Mouse (Mus musculus) adrenal gland, adult 18-20 months (tissue): ENCODE measurements at regions not wholly inside any gene's neighbourhood (a gene's known extent, or its start where the extent isn't known, plus 50 kb on each side); places are given as distances from the start of the nearest gene placed in this dataset.
"Not testable (repeated sequence)": the region's sequence is repeated elsewhere in the genome, so short reads cannot be mapped to it uniquely, and the experiment has no call there.

Source experiments
- DNase-seq, 2 experiments: peaks; one replicate each; pipeline ENCODE4 v3.0.0; 2021 to 2022; ENCODE audit warnings: low spot score in 2 of 2

DNA sequence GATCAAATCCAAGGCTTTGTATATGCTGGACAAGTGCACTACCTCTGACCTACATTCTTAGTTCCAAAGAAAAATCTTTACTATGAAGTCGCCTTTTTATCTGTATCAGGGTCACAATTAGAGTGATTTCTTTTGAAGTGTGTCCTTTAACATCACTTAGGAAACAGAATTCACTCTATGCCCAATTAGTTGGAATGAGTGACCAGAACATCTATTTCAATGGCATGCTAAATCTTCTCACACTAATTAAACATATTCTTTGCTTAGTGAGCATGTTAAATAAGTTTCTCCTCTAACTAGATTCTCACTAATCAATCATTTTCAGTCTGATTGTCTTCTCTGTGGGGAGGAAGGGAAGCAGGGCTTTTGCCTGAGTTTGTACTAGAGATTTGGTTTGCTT is 84.9 kb downstream of the Arl6ip6 start:
- no peak for DNase-seq

DNA sequence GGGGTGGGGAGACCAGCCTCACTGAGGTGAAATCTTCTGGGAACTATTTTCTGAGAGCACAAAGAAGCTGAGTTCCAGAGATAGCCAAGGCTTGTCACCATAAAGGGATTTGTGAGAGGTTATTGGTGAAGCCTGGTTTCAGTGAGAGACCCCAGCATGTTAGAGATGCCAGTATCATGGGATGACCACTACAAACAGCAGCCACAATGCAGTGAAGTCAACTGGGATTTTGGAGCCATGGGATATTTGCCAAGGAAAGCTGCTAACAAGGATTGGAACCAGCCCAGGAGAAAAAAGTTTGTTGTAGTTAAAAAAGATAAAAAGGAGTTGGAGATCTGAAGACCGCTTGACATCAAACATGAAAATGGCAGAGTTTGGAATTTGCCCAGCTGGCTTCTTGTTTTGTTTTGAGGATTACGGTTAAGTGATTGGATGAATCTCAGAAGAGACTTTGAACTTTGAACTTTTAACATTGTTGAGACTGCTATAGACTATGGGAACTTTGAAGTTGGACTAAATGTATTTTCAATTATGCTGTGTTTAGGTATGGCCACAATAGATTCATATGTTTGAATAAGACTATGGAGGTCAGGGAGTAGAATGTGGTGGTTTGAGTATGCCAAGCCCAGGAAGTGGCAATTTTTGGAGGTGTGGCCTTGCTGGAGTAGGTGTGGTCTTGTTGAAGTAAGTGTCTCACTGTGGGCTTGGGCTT is 110.3 kb downstream of the Arl6ip6 start:
- DNase-seq: no peak

DNA sequence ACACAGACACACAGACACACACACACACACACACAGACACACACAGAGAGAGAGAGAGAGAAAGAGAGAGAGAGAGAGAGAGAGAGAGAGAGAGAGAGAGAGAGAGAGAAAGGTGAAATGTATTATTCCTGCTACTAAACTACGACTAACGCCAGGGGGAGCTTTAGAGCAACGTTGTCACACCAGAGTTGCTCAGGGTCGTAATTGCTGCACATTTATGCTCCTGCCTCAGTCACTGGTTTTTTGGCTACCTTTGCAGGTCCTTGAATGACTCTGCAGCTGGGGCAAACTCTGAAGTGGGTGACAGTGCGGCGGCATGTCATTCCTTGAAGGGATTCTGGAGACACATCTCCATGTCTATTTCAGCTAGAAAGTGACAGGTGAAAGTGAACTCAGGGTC is 139.2 kb downstream of the Arl6ip6 start:
- peak; percentile 22 to 24 for DNase-seq

DNA sequence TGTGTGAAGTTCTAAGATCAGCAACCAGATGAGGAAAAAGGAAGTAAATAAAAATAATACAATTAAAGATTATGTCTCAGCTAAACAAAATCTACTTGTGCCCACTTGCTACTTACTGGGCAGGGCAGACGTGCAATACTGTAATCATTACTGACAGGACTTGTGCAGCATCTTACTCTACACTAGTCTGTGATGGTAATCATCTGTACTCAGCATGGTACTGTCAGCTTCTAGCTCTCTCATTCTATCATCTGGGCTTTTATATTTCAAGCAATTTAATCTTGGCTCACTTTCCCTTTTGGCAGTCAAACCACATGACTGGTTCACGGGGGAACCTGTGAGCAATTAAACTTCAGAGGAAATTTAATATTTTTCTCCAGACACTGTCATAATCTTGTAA is 167.5 kb downstream of the Arl6ip6 start:
- no peak for DNase-seq

DNA sequence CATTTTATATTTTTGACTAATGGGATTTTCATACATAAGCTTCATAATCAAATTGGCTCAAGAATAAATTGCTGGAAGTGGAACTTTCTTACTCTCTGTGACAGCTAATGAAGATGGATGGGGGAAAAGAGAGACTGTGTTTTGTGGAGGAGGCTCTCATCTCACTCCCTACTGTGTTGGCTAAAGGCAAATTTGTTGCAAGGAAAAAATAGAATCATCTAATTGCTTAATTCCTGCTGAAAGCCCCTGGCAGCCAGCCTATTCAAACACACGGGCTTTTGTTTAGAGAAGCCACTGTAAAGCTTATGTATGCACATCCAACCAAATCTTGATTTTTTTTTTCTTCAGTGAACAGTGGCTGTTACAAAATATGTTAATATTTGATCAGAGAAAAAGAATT is 190.8 kb downstream of the Arl6ip6 start:
- no peak for DNase-seq

DNA sequence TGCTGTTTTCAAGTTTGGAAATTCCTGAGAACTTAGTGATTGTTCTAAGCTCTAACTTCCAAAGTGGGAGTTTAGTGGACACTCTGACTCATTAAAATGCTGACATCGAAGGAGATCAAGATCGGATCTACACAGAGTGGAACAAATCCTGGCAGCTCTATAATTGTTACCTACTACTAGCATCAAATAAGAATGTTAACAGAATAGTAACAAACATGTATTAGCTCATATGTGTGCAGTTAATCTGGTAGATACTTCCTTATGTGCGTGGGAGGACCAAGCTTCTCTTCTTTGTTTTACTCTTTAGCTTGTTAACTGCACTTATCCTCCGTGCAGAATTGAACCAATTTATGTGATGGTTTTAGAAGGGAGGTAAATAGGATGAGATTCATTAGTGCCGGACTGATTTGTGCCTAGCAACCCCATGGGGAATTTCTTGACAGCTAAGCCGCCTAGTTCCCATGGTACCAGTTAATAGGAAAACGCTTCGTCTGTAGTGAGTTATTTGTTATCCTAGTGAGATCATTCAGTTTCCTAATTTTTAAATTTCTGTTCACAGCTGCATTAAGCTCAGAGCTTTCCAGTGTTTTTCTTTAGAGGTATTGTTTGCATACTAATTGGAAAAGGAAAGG is 193.1 kb downstream of the Arl6ip6 start:
- no peak for DNase-seq

DNA sequence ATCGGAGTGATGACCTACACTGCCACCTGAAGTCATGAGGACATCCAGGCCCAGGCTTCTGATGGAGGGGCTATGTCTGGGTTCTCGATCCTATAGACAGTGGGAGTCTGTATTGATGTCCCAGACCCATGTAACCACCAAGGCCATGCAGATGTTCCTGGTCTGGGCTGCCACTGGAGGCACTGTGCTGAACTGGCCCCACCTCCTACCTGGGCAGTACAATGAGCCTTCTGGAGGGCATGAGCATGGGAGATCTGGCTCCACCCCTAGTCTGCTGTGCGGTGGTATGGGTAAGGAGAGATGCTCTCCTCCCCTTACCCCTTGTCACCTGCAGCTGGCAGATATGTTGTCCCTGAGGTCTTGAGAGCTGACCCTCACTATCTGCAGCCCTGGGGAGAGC is 197.1 kb downstream of the Arl6ip6 start:
- no peak for DNase-seq

DNA sequence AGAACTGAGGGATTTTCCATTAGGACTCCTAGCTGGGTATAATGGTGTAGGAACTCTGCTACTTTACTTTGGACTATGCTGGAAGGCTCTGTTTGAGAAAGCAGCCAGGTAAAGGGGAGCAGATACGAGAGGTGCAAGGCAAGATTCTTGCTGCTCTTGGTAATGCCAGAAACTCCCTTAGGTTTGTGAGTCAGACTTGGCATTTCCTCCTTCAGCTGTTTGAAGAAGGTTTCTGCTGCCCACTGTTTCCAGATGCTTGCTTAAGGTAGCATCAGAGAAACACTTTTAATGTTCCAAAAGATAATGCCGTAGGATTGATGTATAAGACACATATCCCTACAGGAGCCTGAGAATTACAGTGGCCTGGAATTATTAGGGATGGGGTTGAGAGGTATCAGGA is 222.9 kb downstream of the Arl6ip6 start:
- no peak for DNase-seq

DNA sequence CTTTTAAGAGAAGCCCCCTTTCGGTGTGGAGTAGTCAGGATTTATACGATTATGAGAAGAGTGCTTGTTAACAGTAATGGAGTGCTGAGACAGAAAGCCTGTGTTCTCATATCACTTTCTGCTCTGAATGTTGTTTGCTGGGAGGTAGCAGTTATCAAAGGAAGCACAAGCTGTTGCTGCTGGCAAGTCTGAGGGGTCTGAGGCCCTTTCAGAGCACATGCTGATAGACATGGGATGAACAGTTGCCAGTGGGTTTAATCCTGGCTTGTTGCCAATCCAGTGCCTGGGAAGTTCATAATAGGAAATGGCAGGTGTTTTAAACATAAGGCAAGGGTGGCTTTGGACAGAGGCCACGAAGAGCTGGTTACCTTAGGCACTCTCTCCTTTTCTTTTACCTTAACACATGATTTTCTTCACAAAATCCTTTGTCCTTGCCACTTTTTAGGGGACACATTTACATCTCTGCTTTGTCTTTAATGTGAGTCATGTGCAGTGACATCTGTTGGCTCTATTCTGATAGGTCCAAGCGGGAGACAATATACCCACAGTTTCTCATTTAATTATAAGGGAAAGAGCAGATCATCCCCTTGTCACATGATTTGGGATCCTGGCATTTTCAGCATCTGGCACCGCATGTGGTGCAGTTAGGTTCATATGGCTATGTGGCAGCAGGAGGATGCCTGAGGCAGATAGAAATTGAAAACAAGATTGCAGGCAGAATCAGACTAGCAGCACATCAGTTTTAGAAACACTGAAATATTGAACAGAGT is 245.7 kb downstream of the Arl6ip6 start:
- DNase-seq: no peak

DNA sequence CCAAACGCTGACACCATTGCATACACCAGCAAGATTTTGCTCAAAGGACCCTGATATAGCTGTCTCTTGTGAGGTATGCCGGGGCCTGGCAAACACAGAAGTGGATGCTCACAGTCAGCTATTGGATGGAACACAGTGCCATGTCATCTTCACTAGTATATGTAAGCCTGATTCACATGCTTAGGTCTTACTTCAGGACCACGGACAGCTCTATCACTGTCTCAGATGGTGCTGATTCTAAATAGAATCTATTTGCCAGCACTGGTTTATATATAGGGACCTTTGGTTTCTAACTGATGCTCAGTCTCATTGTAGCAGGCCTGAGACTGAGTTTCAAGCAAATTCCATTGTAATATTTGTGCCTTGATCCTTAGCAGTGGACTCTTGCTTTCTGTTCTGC is 248.8 kb downstream of the Arl6ip6 start:
- DNase-seq: peak in 1 of 2 experiments; percentile 4

DNA sequence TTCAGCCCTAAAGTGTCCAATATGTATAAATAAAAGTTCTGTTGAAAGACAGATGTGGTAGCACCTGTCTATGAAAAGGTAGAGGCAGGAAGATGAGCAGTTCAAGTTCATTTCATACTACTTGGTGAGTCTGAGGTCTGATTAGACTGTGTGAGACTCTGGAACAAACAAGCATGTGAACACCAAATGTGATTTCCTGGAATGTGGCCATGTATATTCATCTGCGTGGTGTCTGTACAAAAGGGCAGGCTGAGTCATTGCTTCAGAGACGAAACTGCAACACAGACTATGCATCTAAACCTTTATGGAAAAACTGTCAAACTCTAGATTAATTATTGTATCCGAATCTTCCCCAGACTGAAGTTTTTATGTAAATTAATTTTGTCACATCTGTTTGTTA is 268.7 kb downstream of the Arl6ip6 start:
- no peak for DNase-seq

DNA sequence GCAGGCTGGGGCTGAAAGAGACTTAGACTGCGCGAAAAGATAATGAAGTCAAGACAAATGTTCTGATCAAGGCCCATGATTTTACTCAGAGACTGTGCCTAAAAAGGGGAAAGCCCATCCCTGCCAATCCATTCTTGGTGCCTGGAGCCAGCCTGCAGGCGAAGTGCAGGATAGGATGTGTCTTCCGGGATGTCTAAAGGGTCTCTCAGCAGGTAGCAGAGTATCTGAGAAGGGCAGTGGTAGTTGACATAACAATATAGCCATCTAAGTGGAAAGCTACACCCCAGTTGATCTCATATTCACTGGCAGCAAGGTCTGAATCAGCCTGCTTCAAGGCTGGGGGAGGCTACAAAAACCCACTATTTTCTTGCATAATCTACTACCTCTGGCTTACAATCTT is 282.9 kb downstream of the Arl6ip6 start:
- no peak for DNase-seq

DNA sequence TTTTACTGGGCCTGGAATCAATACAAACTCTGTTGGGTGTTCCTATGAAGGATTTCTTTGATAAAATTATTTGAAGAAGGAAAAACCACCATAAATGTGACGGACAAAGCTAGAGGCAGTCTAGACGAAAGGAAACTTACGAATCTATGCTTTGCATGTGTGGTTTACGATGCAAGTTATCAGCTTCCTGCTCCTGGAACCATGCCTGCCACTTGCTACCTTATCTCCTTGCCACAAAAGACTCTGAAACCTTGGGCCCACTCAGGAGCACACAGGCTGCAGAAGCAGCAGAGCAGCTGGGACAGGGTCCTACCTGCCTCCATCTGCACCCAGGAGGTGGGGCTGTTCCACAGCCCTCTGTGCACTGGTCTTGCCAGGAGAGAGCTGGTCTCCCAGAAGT is 287.5 kb downstream of the Arl6ip6 start:
- DNase-seq: not testable (repeated sequence)

DNA sequence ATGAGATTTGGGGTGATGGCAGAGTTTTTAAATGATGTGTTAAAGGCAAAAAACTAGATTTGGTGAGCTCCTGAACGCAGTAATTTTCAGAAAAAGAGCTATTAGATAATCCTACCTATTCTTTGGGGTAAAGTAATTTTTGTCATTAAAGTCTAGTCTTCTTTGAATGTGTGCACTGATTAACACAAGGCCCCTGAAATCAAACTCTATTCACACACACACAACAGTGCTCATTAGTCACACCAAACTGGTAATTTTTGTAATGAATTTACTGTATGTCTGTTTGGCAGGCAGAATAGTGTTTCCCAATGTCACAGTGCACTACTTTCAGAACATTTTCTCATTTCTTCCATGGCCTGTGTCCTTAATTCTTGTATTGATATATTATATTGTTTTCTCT is 296.8 kb downstream of the Arl6ip6 start:
- no peak for DNase-seq

DNA sequence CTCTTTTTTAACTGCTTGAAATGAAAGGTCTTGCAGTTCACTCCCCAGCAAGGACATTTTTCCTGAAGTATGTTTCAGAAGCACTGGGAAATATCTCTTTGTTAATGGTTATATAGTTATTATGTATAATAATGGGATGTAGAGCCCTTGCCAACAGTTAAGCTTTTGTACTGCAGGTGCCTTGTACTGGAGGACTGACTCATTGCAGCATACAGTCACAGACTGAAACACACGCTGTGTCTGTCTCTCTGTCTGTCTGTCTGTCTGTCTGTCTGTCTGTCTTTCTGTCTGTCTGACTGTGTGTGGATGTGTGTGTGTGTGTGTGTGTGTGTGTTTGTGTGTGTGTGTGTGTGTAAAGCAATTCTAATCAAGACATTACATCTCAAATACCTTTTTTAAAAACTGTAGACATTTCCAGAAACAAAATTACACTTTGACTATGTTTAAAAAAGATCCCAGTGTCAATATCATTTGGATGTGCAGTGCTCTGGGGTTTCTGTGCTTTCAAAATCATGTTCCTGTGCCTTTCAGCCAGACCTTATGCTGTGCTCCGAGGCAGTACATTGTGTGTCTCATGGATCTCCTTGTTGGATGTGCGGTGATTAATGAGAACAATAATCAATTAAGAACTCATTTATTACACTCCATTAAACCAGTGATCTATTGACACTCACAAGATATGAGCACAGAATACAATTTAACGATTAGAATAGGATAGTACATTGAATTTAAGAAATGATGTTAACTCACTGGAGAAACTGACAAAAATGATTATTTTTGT is 299.5 kb downstream of the Arl6ip6 start:
- no peak for DNase-seq

DNA sequence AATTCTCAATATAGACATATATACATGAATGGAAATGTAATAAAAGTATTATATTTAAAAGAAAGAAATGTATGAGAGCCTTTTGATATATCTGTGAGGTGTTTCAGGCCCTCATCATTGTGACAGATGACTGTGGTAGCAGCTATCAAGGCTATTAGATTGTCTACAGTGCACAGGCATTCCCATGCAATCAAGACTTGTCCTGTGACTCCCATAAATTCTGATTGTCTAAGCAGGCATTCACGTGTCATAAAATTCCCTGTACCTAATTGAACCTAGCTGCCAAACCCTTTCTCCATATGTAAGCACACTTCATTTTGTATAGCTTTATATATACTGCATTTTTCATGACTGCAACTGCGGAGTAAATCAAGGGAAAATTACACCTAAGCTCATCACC is 301.3 kb downstream of the Arl6ip6 start:
- no peak for DNase-seq

DNA sequence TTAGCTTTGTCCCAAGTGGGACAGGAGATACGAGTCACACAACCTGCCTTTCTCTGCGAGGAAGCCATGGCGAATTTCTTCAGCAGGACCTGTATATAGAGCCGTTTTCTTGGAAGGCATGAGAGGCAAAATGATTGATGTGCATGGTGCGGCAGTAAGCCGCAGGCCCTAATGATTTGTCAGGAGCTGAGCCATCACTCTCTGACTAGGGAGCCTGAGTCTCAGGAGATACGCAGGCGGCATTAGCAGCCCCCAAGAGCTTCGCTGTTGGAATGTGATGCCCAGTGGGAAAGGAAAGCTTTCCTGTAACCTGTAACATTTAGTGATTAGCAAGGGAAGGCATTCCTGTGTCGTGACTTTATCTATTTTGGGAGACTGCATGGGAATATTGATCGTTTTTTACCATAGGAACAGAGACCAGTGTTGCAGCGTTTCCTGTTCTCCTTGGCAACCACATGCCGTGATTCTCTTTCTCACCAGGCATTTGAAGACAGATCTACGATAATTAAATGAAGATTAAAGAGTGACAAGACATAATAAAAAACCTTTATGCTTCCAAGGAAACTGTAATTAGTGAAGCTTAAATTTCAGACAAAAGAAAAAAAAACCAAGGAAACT is 310.2 kb downstream of the Arl6ip6 start:
- DNase-seq: no peak

DNA sequence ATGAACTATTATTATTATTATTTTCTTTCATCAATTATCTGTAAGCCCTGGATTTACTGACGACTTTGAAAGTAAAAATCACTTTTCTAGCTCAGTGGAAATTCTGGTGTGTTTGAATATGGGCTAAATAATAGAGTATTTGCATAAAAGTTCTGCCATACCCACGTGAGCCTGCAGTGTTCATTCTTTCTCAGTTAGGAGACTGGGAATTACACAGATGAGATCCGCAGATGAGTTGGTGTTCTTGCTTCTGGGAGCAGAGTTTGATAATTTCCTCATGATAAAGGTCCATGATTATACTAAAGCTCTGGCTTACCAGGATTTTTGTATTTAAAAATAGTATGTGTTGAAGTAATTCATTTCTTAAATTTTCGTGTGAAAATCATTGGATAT is 310.7 kb downstream of the Arl6ip6 start:
- DNase-seq: no peak

DNA sequence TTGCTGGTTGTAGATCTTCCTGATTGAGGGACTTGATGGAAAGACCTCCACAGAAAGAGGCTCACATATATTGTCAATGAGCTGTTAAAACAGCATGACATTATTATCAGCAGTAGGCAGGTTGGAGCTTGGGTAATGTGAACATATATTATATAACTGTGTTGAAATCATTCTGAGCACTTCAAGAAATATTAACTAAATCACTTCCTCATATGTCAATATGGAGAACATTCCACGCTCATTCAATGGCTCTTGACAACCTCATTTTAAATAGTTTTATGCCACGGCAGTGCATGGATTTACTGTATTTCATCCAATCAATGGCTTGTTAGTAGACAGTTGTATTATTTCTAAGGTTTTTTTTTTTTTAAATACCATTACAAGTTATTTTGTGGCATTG is 350.6 kb downstream of the Arl6ip6 start:
- no peak for DNase-seq

DNA sequence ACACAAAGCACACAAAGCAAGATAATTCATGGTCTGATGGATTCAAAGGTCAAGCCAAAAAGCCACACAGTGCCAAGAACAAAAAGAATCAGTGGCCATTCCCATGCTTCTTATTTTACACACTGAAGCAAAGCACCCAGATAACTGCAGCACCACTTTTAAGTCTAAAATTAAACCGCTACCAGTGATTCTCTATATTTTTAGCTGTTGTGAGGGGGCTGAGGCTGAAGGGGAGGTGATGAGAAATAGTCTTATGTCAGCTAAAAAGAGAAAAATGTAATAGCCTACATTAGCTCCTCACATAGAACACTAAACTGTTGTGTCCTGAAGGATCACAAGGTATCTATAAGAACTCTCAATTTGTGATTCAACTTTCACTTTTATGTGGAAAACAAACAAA is 382.5 kb downstream of the Arl6ip6 start:
- DNase-seq: no peak

DNA sequence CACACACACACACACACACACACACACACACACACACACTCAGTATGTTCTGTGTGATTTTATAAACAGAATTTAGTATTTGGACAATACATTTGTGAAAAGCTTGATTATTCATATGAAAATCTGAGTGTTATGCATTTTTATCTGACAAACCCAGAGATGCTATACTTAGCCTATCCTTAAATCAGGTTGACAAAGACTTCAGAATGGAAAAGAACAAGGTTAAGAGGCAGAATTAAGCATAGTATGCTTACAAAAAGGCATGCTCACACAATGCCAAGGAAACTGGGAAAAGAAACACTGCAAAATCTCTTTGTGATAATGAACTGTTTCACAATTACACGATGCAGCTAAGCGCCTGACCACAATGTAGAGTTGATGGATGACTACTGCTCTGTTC is 414.3 kb downstream of the Arl6ip6 start:
- no peak for DNase-seq
